Mouse (Mus musculus) liver, postnatal 0 days (tissue): Measurements from ENCODE around the gene Ggt5. TPM values are rescaled to one million over a fixed set of nuclear protein-coding genes. Genes with fewer than 3 reads are reported as not detected.

Experiments
- ATAC-seq: fragments of 200-750 bp; cut with Nextera tagmentation; 2 replicates; pipeline ENCODE4 v1.8.0; 2017; ENCODE audit warnings: mild to moderate bottlenecking, moderate library complexity
- DNase-seq: peaks from one replicate; pipeline ENCODE4 v3.0.0-alpha.2; 2016
- H3K27ac ChIP-seq: fragments of 300-500 bp; sonication (generic); 2 replicates; pipeline ENCODE4 v1.5.1; 2014; ENCODE audit warnings: antibody characterized with exemption, moderate library complexity, mild to moderate bottlenecking, low read depth
- H3K27me3 ChIP-seq: fragments of 300-500 bp; sonication (generic); 2 replicates; pipeline ENCODE4 v1.6.1; 2014; ENCODE audit warnings: low read length, control low read depth, mixed read lengths; ENCODE audit not compliant: insufficient read depth
- H3K36me3 ChIP-seq: fragments of 300-500 bp; sonication (generic); replicated peaks from 2 replicates; pipeline ENCODE4 v1.6.1; 2014; ENCODE audit warnings: mild to moderate bottlenecking, control low read depth, low read length, moderate library complexity, mixed read lengths; ENCODE audit not compliant: insufficient read depth
- H3K4me1 ChIP-seq: fragments of 300-500 bp; sonication (generic); 2 replicates; pipeline ENCODE4 v1.6.1; 2014; ENCODE audit warnings: antibody characterized with exemption, mild to moderate bottlenecking, control low read depth; ENCODE audit not compliant: insufficient read depth
- H3K4me2 ChIP-seq: fragments of 300-500 bp; sonication (generic); 2 replicates; pipeline ENCODE4 v1.6.1; 2014; ENCODE audit warnings: low read depth, mild to moderate bottlenecking, low read length, moderate library complexity, mixed read lengths
- H3K4me3 ChIP-seq: fragments of 300-500 bp; sonication (generic); 2 replicates; pipeline ENCODE4 v1.5.1; 2014; ENCODE audit warnings: low read depth, low read length
- H3K9ac ChIP-seq: fragments of 300-500 bp; sonication (generic); replicated peaks from 2 replicates; pipeline ENCODE4 v1.6.1; 2014; ENCODE audit warnings: mild to moderate bottlenecking, moderate library complexity
- H3K9me3 ChIP-seq: fragments of 300-500 bp; sonication (generic); 2 replicates; pipeline ENCODE4 v1.6.1; 2016; ENCODE audit warnings: mild to moderate bottlenecking, control low read depth, low read length, mixed read lengths
- CTCF ChIP-seq: sonication (generic); IDR thresholded peaks from 2 replicates; pipeline ENCODE4 v1.5.1; 2016; ENCODE audit warnings: antibody characterized with exemption, low read depth
- EP300 ChIP-seq: IDR thresholded peaks from 2 replicates; pipeline ENCODE4 v1.6.1; 2016; ENCODE audit warnings: antibody characterized with exemption, low read depth, mild to moderate bottlenecking
- WGBS: fragments of 180-500 bp; shearing (Covaris S2); extraction: QIAGEN DNeasy Blood & Tissue Kit; methylation state at CpG from one replicate; pipeline ENCODE4 v1.1.7; 2014; ENCODE audit not compliant: insufficient replicate concordance; 5-methylcytosine and 5-hydroxymethylcytosine counted together
- polyA plus RNA-seq: library from polyadenylated mRNA; unstranded; fragments of >200 nt; fragmentation: Nextera tagmentation; extraction: Ambion mirVana; gene quantifications from 2 replicates; pipeline ENCODE4 v1.2.1, GENCODE M21; 2015

Gene Ggt5
- polyA plus RNA-seq, 1 experiment from 2014 or later = 1.4 TPM

DNA sequence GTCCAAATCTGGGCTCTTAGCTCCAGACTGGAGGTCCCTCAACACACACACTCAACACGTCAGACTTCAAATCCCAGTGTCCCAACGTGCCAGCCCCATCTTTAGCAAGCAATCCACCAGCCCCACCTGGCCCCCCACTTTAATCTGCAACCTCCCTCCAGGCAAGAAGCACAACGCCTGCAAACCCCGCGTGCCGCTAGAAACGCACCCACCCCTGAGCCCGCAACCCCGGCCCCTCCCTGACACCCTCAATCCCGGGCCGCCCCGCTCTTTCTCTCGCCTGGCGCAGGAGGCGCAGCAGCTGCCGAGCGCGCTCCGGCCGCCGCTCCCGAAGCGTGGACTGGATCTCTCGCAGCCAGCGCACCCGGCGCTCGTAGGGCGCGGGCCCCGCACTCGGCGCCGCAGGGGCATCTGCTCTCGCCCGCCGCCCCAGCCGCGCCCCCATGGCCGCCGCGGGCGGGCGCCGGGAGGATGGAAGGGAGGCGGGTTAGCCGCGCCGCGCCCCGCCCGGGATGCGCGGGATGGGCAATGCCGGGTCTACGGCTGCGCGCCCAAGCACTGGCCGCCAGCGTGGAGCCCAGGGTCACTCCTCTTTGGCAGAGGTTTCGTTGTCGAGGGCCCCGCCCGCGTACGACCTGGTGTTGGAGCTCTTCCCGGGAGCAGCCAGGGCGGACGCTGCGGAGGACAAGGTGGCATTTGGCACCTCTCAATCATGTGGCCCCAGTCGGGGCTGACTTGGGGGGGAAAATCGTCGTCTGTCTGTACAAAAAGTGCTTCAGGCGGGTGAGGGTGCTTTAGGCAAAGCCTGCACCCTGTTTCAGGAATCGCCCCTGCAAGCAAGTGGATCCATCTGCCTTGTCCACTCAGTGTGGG, 29.2 kb upstream of the Ggt5 start, which contains the start of gene Lrrc75b:
Gene Lrrc75b, minus strand, starts transcription at position 655 of the 873 bp plus-strand sequence.
- 2% methylated on average over 58 of the region's 75 CpGs for WGBS
- H3K27ac ChIP-seq = no peak within 1 kb of the TSS
- H3K4me3 ChIP-seq = peak within 1 kb of the TSS; percentile 44
- DNase-seq (peak; percentile 59), ATAC-seq (peak; percentile 71)
- H3K36me3 ChIP-seq = no peaks in the 10 kb centered on the region
- H3K4me1 ChIP-seq = peaks cover 15% of the 10 kb centered on the region
- peaks cover 36% of the 10 kb centered on the region for H3K27me3 ChIP-seq
- H3K9ac ChIP-seq = no peak within 1 kb of the TSS; the same call in 1 of the 2 replicates
- H3K4me2 ChIP-seq = peak within 1 kb of the TSS; percentile 78
- H3K9me3 ChIP-seq = no peaks in the 10 kb centered on the region
- no peak for TF ChIP-seq CTCF
- no peak for TF ChIP-seq EP300

DNA sequence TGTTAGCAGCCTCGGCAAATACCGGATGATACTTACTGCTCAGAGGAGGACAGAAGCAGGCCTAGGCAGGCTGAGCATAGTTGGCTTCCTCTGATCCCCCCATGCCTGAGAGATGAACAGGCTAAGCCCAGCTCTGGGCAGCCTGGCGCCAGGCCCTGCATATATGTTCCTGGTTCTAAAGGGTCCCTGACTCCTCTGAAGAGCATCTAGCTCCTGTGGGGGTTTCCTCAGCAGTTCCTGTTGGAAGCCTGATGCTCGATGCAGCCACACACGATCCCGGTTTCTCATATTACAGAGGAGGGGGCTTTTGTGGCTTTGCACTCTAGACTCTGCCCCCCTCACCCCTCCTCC, 28.6 kb upstream of the Ggt5 start:
- DNase-seq (no peak), ATAC-seq (no peak)
- H3K9me3 ChIP-seq = no peaks in the 10 kb centered on the region
- H3K9ac ChIP-seq = no peak overlapping the region
- WGBS = 14% methylated on average over 6 of the region's 6 CpGs
- H3K27me3 ChIP-seq = peaks cover 36% of the 10 kb centered on the region
- H3K4me1 ChIP-seq = peaks cover 21% of the 10 kb centered on the region
- no peaks in the 10 kb centered on the region for H3K36me3 ChIP-seq
- H3K4me3 ChIP-seq = no peak overlapping the region
- H3K4me2 ChIP-seq = peak overlapping the region; percentile 78; the same call in 1 of the 2 replicates
- no peak overlapping the region for H3K27ac ChIP-seq
- TF ChIP-seq EP300 = no peak
- TF ChIP-seq CTCF = no peak

DNA sequence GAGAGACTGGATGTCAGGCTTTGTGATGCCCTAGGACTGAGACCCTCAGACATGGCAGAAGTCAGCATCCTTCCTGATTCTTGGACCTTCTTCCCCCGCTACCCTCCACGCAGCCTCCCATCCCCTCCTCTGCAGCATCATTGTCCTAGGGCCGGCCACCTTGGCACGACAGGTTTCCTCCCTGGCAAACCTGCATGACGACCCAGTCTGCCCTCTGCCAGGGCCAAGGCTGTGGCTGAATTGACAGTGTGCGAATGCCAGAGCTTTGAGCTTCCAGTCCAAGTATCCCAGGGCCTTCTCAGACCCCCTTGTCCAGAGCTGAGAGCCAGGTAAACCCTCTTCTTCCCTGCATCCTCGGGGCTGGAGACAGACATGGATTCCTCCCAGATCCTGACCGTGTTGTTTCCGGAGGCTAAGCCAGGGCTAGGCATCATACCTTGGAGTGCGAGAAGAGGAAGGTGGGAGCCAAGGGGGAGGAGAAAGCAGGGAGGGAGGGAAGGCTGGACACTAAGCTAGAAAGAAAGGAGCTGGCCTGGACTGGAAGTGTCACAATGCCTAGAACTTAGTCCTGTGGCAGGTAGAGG, 28.0 kb upstream of the Ggt5 start, which contains the start of gene Ggt1:
Gene Ggt1, plus strand, starts transcription at position 534 of the 584 bp plus-strand sequence.
- no peak for TF ChIP-seq EP300
- no peak for TF ChIP-seq CTCF

DNA sequence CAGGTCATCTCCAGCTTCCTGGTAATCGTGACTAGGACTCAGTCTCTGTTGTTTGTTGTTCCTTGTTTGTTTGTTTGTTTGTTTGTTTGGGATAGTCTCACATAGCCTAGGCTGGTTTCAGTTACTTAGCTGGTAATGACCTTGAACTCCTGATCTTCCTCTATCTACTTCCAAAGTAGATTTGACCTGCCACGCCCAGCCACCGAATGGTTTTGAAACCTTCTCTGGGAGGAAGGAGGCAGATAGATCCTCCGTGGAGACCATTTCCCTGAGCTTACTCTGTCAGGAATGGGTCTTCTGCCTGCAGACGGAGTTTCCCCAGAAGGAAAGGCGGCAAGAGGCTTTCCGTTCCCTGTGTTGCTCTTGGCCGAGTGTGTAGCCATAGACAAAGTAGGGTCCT, 26.5 kb upstream of the Ggt5 start:
- H3K27ac ChIP-seq = no peak overlapping the region
- H3K4me2 ChIP-seq = no peak overlapping the region
- no peak for ATAC-seq
- no peak overlapping the region for H3K9ac ChIP-seq
- WGBS = 80% methylated on average over 8 of the region's 8 CpGs
- no peak for TF ChIP-seq CTCF
- no peak for TF ChIP-seq EP300
- no peaks in the 10 kb centered on the region for H3K36me3 ChIP-seq
- peaks cover 36% of the 10 kb centered on the region for H3K27me3 ChIP-seq
- peaks cover 27% of the 10 kb centered on the region for H3K4me1 ChIP-seq
- no peaks in the 10 kb centered on the region for H3K9me3 ChIP-seq
- no peak overlapping the region for H3K4me3 ChIP-seq
- no peak for DNase-seq

More for the DNA sequence above, 28.0 kb upstream of the Ggt5 start, which contains the start of gene Ggt1:
- H3K4me3 ChIP-seq = no peak within 1 kb of the TSS
- 53% methylated on average over 10 of the region's 10 CpGs for WGBS
- ATAC-seq (no peak), DNase-seq (no peak)
- H3K27ac ChIP-seq = no peak within 1 kb of the TSS
- peaks cover 27% of the 10 kb centered on the region for H3K4me1 ChIP-seq
- H3K36me3 ChIP-seq = no peaks in the 10 kb centered on the region
- no peak within 1 kb of the TSS for H3K9ac ChIP-seq
- H3K9me3 ChIP-seq = no peaks in the 10 kb centered on the region
- peaks cover 36% of the 10 kb centered on the region for H3K27me3 ChIP-seq
- H3K4me2 ChIP-seq = 0 out of 2 replicates have a peak within 1 kb of the TSS, but pooled peaks have one; percentile 78

DNA sequence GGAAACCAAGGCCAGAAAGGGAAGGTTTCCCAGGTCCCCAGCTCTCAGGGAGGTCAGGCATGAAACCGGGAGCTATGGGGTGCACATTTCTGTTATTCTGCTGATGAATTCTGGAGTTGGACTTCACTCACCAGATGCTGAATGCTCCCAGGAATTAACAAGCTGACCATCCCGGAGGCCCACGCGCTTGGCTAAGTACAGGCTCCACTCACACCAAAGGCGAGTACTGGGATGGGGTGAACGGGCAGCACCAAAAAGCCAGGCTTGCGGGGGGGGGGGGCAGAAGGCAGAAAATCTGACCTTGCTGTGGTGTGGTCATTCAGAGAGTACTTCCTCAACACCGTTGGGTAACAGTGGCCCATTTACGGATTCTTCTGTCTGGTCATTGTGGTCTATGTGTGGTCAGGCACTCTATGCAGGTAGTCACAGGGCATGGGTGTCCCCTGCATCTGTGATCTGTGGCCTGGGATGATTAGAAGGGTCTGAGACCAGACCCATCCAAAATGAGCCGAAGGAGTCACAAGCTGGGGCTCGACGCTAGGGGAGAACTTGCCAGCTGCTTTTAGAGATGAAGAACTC, 24.4 kb upstream of the Ggt5 start:
- WGBS = 52% methylated on average over 12 of the region's 12 CpGs
- Histone ChIP-seq H3K36me3 (no peaks in the 10 kb centered on the region), H3K4me1 (peaks cover 31% of the 10 kb centered on the region), H3K27ac (peak overlapping the region; percentile 67), H3K4me3 (no peak overlapping the region), H3K27me3 (peaks cover 21% of the 10 kb centered on the region), H3K4me2 (peak overlapping the region; percentile 20), H3K9me3 (no peaks in the 10 kb centered on the region), H3K9ac (no peak overlapping the region)
- ATAC-seq = no peak
- no peak for DNase-seq
- TF ChIP-seq CTCF (no peak), EP300 (no peak)

DNA sequence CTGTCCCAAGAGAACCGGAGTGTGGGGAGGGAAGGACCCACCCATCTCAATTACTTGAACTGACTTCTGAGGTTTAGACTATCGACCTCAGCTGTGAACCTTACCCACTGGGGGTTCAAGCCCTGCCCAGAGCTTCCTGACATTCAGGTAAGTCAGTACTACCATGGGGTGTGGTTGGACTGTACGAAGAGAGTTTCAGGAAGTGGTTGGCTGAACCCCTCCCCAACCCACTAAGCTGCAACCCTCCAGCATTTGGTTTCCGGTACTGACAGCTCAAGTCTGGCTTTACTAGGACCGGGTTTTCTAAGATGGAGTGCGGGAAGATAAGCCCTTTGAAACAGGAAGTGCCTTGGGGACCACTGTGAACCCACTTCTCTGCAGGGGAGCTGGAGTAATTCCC, 23.7 kb upstream of the Ggt5 start:
- ATAC-seq (peak; percentile 37; the same call in 1 of the 2 replicates), DNase-seq (no peak)
- peaks cover 27% of the 10 kb centered on the region for H3K4me1 ChIP-seq
- peaks cover 15% of the 10 kb centered on the region for H3K27me3 ChIP-seq
- H3K36me3 ChIP-seq = no peaks in the 10 kb centered on the region
- H3K27ac ChIP-seq = peak overlapping the region; percentile 73
- H3K9me3 ChIP-seq = no peaks in the 10 kb centered on the region
- 25% methylated on average over 6 of the region's 6 CpGs for WGBS
- peak overlapping the region; percentile 20 for H3K4me2 ChIP-seq
- TF ChIP-seq CTCF (no peak), EP300 (no peak)
- H3K4me3 ChIP-seq = no peak overlapping the region
- H3K9ac ChIP-seq = no peak overlapping the region
